Mouse (Mus musculus) lung, adult 2 months (tissue): Measurements from ENCODE around the gene Gm28308.
A peak's percentile ranks its signal among the peaks of the same experiment; 100 is the strongest.

Experiments used
- CTCF ChIP-seq: fragments of 200-500 bp; IDR thresholded peaks from 2 replicates; pipeline ENCODE4 v1.5.1; 2011; ENCODE audit warnings: mild to moderate bottlenecking, low read length, control low read depth; ENCODE audit not compliant: insufficient read depth
- POLR2A ChIP-seq: fragments of 200-500 bp; IDR thresholded peaks from 2 replicates; pipeline ENCODE4 v1.6.1; 2011; ENCODE audit warnings: low read depth, mild to moderate bottlenecking, control low read depth, low read length, borderline replicate concordance; ENCODE audit errors: extremely low read depth

- no peak for TF ChIP-seq CTCF
- TF ChIP-seq POLR2A = peak; percentile 45; the same call in 1 of the 2 replicates
Measured at GRCm38 (mm10) chr6:52159164-52159761, 53.9 kb downstream of the Gm28308 start.
